24 mouse cellular contexts compared by ENCODE assay signal in genomic region chr7:29361497-29361896, GRCm38 (mm10). TPM values are rescaled to one million over a fixed set of nuclear protein-coding genes. Genes with fewer than 3 reads are reported as not detected.
DNase-seq lines count a peak whose midpoint lies in the region; ATAC-seq and TF ChIP-seq lines count a peak whose summit lies in the region.
"Had no signal": no experiment of that assay in that cellular context is flagged by ENCODE, and none has a peak within 500 bp of the region (broad histone marks: within the 10 kb centered on the region; RNA-seq: fewer than 3 reads in every experiment).

No protein-coding gene starts in this region.

- TF ChIP-seq CTCF in layer of hippocampus, adult 2 months (conservative IDR thresholded peaks at IDR 0.05) = no peak
- no peak for TF ChIP-seq CTCF in forebrain, postnatal 0 days (IDR thresholded peaks at IDR 0.05; ENCODE audit: low read depth)

- no peak overlapping the region for H3K4me3 ChIP-seq in forebrain, embryonic 14.5 days (ENCODE audit: low read depth, low read length)
- H3K4me3 ChIP-seq in forebrain, embryonic 11.5 days (ENCODE audit: low read depth, low read length) = no peak overlapping the region
- no peak overlapping the region for H3K4me3 ChIP-seq in layer of hippocampus, adult 2 months
- H3K4me3 ChIP-seq in forebrain, postnatal 0 days (ENCODE audit: low read depth, low read length) = no peak overlapping the region
- H3K4me3 ChIP-seq: gastrocnemius, adult 2 months; hindbrain, embryonic 12.5 days; hindbrain, embryonic 15.5 days had no signal

- 82% methylated on average over 13 of the region's 13 CpGs for WGBS in forebrain, embryonic 14.5 days
- WGBS in forebrain, embryonic 11.5 days = 96% methylated on average over 13 of the region's 13 CpGs
- 56% methylated on average over 13 of the region's 13 CpGs for WGBS in forebrain, postnatal 0 days

- H3K36me3 ChIP-seq in forebrain, embryonic 14.5 days (ENCODE audit: control insufficient read depth, insufficient read depth, low read length) = 0 out of 2 replicates have a peak, but pooled peaks cover 7% of the 10 kb centered on the region
- no peaks in the 10 kb centered on the region for H3K36me3 ChIP-seq in forebrain, embryonic 11.5 days (ENCODE audit: control insufficient read depth, insufficient read depth, low read length)
- H3K36me3 ChIP-seq in forebrain, postnatal 0 days (ENCODE audit: insufficient read depth) = peaks cover 13% of the 10 kb centered on the region; the same call in 1 of the 2 replicates

- peak; percentile 73; the same call in 1 of the 2 replicates for ATAC-seq in forebrain, embryonic 14.5 days
- ATAC-seq in forebrain, embryonic 11.5 days (replicated peaks; ENCODE audit: low FRiP score) = no peak
- ATAC-seq in forebrain, postnatal 0 days = peak; percentile 89
- ATAC-seq: intestine, postnatal 0 days; Patski had no signal

- peak; percentile 47 for DNase-seq in forebrain, embryonic 14.5 days (ENCODE audit: low spot score)
- DNase-seq in forebrain, embryonic 11.5 days (ENCODE audit: low spot score) = no peak
- no peak for DNase-seq in layer of hippocampus, adult 2 months (ENCODE audit: low spot score in 2 of 2)
- DNase-seq in layer of hippocampus, postnatal 36 days = no peak
- DNase-seq in right cerebral cortex, postnatal 4 days = peak; percentile 47
- DNase-seq in right cerebral cortex, postnatal 25 days = no peak
- peak; percentile 68 for DNase-seq in forebrain, postnatal 0 days
- DNase-seq in retina, embryonic 14.5 days (ENCODE audit: low spot score) = no peak
- DNase-seq: adrenal gland, postnatal 10 days; adrenal gland, postnatal 36 days; B cell, adult 2 months; cerebellum, adult 18-20 months; cerebellum, adult 9-10 months; cerebellum, postnatal 14 days; gastrocnemius, adult 2 months; gastrocnemius, postnatal 14 days; heart, adult 11 months had no signal

- no peak overlapping the region for H3K4me2 ChIP-seq in forebrain, embryonic 14.5 days (ENCODE audit: low read length)
- H3K4me2 ChIP-seq in forebrain, embryonic 11.5 days (ENCODE audit: low read depth, low read length, severe bottlenecking) = no peak overlapping the region
- H3K4me2 ChIP-seq in forebrain, postnatal 0 days (ENCODE audit: low read depth) = no peak overlapping the region
- H3K4me2 ChIP-seq: heart, embryonic 11.5 days; hindbrain, embryonic 12.5 days; hindbrain, embryonic 15.5 days had no signal

- no peaks in the 10 kb centered on the region for H3K9me3 ChIP-seq in forebrain, embryonic 14.5 days (replicated peaks; ENCODE audit: control insufficient read depth, low read length)
- H3K9me3 ChIP-seq in forebrain, embryonic 11.5 days (ENCODE audit: control insufficient read depth, low read length) = no peaks in the 10 kb centered on the region
- no peaks in the 10 kb centered on the region for H3K9me3 ChIP-seq in forebrain, postnatal 0 days (ENCODE audit: low read length)
- H3K9me3 ChIP-seq: G1E; hindbrain, embryonic 12.5 days; hindbrain, embryonic 15.5 days had no signal

- no peaks in the 10 kb centered on the region for H3K27me3 ChIP-seq in forebrain, embryonic 14.5 days (replicated peaks; ENCODE audit: control insufficient read depth, insufficient read depth, low read length)
- no peaks in the 10 kb centered on the region for H3K27me3 ChIP-seq in forebrain, embryonic 11.5 days (ENCODE audit: control insufficient read depth, insufficient read depth, low read length)
- no peaks in the 10 kb centered on the region for H3K27me3 ChIP-seq in forebrain, postnatal 0 days (ENCODE audit: insufficient read depth, low read length)
- H3K27me3 ChIP-seq: CH12.LX; hindbrain, embryonic 12.5 days; hindbrain, embryonic 15.5 days; Patski had no signal

- H3K9ac ChIP-seq in forebrain, embryonic 14.5 days (ENCODE audit: low read length) = no peak overlapping the region
- no peak overlapping the region for H3K9ac ChIP-seq in forebrain, embryonic 11.5 days (ENCODE audit: low read length)
- no peak overlapping the region for H3K9ac ChIP-seq in forebrain, postnatal 0 days
- H3K9ac ChIP-seq: hindbrain, embryonic 12.5 days; hindbrain, embryonic 15.5 days had no signal

- no peak overlapping the region for H3K27ac ChIP-seq in forebrain, embryonic 14.5 days (ENCODE audit: low read depth, low read length)
- H3K27ac ChIP-seq in forebrain, embryonic 11.5 days (ENCODE audit: low read depth, low read length) = no peak overlapping the region
- H3K27ac ChIP-seq in layer of hippocampus, adult 2 months = peak overlapping the region; percentile 73
- H3K27ac ChIP-seq in forebrain, postnatal 0 days (ENCODE audit: low read depth, low read length) = no peak overlapping the region
- H3K27ac ChIP-seq: gastrocnemius, adult 2 months; hindbrain, embryonic 12.5 days; hindbrain, embryonic 15.5 days had no signal

- H3K4me1 ChIP-seq in forebrain, embryonic 14.5 days (ENCODE audit: control insufficient read depth, insufficient read depth, low read length) = no peaks in the 10 kb centered on the region
- H3K4me1 ChIP-seq in forebrain, embryonic 11.5 days (replicated peaks; ENCODE audit: control insufficient read depth, insufficient read depth, low read length) = no peaks in the 10 kb centered on the region
- no peaks in the 10 kb centered on the region for H3K4me1 ChIP-seq in forebrain, postnatal 0 days (ENCODE audit: insufficient read depth)
- H3K4me1 ChIP-seq: hindbrain, embryonic 12.5 days had no signal

RNA-seq across cellular contexts. Expression of gene Dpf1, which starts 57.7 kb away (rescaled TPM):
- polyA plus RNA-seq in forebrain, embryonic 14.5 days (2014; fragmentation: Nextera tagmentation; extraction: Ambion mirVana) = 167 and 205 TPM in 2 replicates
- 76.0 and 88.3 TPM in 2 replicates for polyA plus RNA-seq in forebrain, embryonic 11.5 days (2014; fragmentation: Nextera tagmentation; extraction: Ambion mirVana)
- total RNA-seq in layer of hippocampus, adult 2 months (2021) = 100 to 1,000 TPM; 106 to 113 TPM
- total RNA-seq in layer of hippocampus, postnatal 36 days (2021) = 100 to 1,000 TPM; 108 to 109 TPM
- 246 and 291 TPM in 2 replicates for total RNA-seq in forebrain, postnatal 0 days (2014; rRNA removed)
- polyA plus RNA-seq in forebrain, postnatal 0 days (2015; fragmentation: Nextera tagmentation; extraction: Ambion mirVana) = 243 and 248 TPM in 2 replicates

Comparison
In these comparisons a context has a peak if more than half of its experiments do, and no peak if none do; other contexts are left out.
1. DNase-seq: peak in forebrain, embryonic 14.5 days (single experiment), right cerebral cortex, postnatal 4 days (single experiment) and forebrain, postnatal 0 days (single experiment); none in forebrain, embryonic 11.5 days (single experiment), layer of hippocampus, adult 2 months (0 of 2), layer of hippocampus, postnatal 36 days (0 of 2), right cerebral cortex, postnatal 25 days (single experiment) and retina, embryonic 14.5 days (single experiment).